Mouse (Mus musculus) retina, embryonic 14.5 days (tissue): ENCODE measurements around the gene Tmed6.
"Not testable (repeated sequence)": the region's sequence is repeated elsewhere in the genome, so short reads cannot be mapped to it uniquely, and the experiment has no call there.

ENCODE experiments used
- DNase-seq: peaks from one replicate; pipeline ENCODE4 v3.0.0-alpha.2; 2015; ENCODE audit warnings: low spot score

The Tmed6 gene

DNA sequence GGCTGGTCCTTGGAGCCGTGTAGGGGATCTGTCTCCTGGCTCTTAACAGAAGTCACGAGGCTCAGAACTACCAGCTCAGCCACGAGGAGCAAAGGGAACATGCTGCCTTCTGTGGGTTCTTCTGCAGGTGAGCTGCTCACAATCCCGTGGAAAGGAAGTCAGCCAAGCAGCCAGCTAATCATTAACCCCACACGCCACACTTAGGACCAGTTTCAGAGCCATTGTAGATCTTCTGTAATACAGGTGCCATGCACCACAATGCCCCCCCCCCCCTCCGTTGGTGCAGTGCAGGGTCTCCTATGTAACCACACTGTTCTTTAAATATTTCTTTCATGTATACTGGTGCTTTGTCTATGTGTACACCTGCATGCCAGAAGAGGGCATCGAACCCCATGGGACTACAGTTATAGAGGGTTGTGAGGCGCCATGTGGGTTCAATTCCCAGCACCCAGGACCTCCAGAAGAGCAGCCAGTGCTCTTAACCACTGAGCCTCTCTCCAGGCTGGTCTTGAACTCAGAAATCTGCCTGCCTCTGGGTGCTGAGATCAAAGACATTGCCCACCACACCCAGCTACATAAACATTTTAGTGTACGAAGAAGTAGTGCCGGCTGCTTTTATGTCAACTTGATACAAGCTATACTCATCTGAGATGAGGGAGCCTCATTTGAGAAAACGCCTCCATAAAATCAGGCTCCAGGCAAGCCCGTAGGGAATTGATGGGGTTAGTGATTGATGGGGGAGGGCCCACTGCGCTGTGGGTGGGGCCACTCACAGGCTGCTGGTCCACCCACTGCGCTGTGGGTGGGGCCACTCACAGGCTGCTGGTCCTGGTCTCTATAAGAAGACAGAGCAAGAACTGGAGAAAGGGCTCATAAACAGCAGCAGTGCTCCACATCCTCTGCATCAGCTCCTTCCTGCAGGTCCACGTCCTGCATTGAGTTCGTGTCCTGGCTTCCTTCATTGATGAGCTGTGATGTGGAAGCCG lies at the start of gene Tmed6:
Gene Tmed6, minus strand, starts transcription at position 134 of the 986 bp plus-strand sequence.
- DNase-seq: peak; percentile 23

- DNase-seq: no peak
Observed at GRCm38 (mm10) chr8:107115008-107115320, 49.5 kb upstream of the Tmed6 start.

GRCm38 (mm10) chr8:107114150-107115007 lies 48.9 kb upstream of the Tmed6 start:
- DNase-seq: no peak

DNA sequence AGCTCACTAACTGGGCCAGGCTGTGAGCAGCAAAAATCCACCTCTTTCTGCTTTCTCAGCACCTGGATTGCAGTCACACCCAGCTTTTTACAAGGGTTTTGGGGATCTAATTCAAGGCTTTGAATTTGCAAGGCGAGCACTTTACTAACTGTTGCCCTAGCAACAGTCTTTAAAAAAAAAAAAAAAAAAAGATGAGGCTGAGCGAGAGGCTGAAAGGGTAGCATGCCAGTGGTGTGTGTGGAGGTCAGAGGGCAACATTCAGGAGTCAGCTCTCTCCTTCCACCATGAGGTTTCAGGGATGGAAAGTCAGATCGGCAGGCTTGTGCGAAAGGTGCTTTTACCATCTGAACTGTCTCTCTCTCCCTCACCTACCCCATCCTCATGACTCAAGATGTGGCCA lies 47.8 kb upstream of the Tmed6 start:
- DNase-seq: no peak

DNA sequence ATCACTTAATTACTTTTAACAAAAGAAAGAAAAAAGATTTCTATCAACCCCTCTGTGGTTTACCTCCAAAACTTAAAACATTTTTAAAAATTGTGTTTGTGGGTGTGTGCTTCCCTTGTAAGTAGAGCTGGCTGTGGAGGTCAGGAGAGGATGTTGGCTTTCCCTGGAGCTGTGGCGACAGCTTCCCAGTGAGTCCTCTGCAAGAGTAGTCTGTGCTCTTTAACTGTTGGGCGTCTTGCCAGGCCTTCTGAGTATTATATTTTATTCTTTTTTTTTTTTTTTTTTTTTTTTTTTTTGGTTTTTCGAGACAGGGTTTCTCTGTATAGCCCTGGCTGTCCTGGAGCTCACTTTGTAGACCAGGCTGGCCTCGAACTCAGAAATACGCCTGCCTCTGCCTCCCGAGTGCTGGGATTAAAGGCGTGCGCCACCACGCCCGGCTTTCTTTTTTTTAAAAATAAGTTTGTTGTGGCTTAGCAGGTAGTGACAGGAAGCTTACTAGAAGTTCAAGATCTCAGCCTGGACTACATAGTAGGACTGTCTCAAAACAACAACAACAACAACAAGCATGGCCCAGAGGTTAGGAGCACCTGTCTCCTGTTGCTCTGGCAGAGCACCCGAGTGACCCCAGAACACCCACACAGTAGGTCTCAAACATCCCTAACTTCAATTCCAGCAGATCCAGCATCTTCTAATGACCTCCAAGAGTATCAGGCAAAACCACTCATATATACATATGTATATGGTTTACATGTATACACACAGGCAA lies 46.1 kb upstream of the Tmed6 start:
- DNase-seq: no peak

GRCm38 (mm10) chr8:107110629-107111330 lies 45.3 kb upstream of the Tmed6 start:
- no peak for DNase-seq

- DNase-seq: no peak
Observed at GRCm38 (mm10) chr8:107109816-107110435, 44.5 kb upstream of the Tmed6 start.

DNA sequence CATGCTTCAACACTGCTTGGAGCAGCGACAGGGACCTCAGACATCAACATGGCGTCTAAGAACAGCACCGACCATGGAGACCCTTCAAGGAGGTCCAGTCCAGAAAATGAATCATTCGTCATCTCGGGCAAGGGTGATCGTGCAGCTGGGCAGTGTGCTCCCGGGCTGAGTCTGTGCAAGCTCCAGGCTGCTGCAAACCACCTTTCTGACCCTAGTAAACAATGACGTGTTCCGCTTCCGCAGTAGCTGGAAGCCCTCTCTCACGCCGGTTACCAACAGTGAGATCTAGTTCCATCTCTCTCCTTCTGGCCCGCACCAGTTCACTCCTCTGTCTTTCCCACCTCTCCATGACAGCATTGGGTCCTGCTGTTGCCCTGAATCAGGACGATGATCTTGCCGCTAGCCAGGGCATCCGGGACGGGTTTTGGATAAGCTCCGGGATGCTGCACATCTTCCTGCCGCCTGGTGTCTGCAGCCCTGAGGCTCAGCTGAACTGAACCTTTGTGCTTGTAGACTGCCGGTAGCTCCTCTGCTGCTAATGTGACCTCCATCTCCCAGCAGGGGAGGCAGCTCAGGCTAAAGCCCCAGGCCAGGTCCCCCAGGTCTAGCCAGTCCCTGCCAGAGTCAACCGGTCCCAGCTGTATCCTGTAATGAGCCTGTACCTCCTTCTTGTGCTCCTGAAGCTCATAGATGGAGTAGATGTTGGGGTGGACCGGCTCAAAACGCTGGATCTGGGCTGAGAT lies 43.7 kb upstream of the Tmed6 start:
- DNase-seq: no peak

DNA sequence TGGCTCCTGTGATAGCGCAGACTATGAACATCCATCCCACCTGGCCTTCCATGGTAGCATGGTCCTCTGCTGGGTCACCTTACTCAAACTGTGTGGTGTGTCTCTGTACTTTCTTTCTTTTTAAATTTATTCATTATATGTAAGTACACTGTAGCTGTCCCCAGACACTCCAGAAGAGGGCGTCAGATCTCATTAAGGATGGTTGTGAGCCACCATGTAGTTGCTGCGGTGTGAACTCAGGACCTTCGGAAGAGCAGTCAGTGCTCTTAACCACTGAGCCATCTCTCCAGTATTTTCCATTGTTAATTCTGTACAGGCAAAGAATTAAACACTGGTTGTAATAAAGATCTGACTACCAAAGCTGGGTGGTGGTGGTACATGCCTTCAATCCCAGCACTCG lies 42.6 kb upstream of the Tmed6 start:
- not testable (repeated sequence) for DNase-seq

GRCm38 (mm10) chr8:107104547-107104946 lies 39.1 kb upstream of the Tmed6 start:
- DNase-seq: peak; percentile 84

DNA sequence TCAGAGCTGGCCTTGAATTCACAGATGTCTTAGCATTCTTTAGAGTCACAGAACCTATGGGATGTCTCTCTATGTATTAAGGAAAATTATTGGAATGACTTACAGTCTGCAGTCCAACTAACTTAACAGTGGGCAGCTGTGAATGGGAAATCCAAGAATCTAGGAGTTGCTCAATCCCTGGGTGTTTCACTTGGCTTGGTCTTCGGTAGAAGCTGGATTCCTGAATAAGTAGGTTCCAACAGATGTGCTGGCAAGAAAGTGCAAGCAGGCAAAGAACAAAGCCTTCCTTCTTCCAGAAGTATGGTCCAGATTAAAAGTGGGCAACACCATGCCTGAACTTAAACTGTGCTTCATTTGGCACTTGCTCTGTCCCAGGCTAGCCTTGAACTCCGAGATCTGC lies 35.2 kb upstream of the Tmed6 start:
- no peak for DNase-seq

DNA sequence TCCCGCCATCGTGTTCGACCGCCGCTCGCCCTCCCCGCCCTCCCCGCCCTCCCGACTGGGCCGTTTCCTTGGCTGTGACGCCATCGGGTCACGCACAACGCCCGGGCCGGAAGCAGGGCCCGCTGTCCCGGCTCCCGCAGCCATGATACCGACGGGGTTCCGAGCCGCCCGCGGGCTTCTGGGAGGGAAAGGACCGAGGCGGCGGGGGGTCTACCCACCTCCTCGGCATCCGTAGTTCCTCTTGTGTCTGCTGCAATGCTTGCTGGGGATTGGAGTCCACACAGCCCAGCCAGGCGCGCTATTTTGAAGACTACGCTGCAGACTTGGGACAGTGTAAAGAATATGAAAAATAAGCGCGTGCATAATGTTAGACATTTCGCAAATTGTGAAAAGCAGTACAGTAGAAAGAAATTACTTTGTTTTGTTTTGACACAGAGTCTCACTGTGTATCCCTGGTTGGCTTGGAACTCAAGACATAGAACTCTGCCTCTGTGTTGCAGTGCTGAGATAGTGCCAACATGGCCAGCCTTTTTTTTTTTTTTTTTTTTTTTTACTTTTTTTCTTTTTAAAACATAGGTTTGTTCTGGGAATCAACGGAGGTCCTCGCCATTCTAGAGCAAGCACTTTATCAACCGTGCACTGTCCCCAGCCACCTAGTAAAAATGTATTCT lies 31.1 kb upstream of the Tmed6 start, which contains the start of gene Terf2:
Gene Terf2, minus strand, starts transcription at position 182 of the 671 bp plus-strand sequence.
- DNase-seq: peak; percentile 98

- peak; percentile 32 for DNase-seq
Observed at GRCm38 (mm10) chr8:107095717-107096365, 30.4 kb upstream of the Tmed6 start.

GRCm38 (mm10) chr8:107090531-107090930 lies 25.1 kb upstream of the Tmed6 start:
- no peak for DNase-seq

DNA sequence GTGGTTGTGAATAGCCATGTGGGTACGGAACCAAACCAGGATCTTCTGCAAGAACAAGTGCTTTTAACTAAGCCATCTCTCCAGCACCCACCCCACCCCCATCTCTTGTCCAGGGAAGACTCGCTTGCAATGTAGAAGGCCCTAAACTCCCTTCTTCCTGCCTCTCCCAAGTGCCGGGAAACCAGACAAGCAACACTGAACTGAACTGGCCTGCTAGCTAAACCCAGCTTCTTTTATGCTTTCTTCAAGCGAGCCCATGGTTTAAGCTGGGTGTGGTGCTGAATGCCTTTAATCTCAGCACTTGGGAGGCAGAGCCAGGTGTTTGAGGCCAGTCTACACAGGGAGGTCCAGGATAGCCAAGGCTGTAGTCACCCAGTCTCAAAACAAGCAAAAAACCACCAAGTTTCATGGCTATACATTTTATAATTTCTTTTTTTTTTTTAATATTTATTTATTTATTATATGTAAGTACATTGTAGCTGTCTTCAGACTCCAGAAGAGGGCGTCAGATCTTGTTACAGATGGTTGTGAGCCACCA lies 23.2 kb upstream of the Tmed6 start:
- no peak for DNase-seq

DNA sequence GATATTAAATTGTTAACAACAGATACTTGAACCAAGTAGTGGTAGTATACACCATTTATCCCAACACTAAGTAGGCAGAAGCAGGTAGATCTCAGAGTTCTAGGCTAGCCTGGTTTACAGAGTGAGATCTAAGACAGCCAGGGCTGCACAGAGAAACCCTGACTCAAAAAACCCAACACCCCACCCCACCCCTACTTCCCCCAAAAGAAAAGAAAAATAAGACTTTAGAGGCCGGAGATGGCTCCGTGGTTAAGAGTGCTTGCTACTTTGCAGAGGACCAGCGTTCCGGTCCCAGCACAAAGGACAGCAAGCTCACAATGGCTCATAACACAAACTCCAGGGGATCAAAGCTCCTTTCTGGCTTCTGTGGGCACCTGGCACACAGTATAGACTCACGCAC lies 20.6 kb upstream of the Tmed6 start:
- DNase-seq: no peak

- no peak for DNase-seq
Observed at GRCm38 (mm10) chr8:107085358-107085757, 19.9 kb upstream of the Tmed6 start.

GRCm38 (mm10) chr8:107076239-107076888 lies 10.9 kb upstream of the Tmed6 start:
- no peak for DNase-seq
